Mouse (Mus musculus) ES-E14 (cell line): ENCODE results near the gene Tedc1. TPM values are rescaled to one million over a fixed set of nuclear protein-coding genes. Genes with fewer than 3 reads are reported as not detected.

Experiments used
- DNase-seq: peaks from one replicate; pipeline ENCODE4 v3.0.0-alpha.2; 2013; ENCODE audit warnings: low read depth, low spot score
- H3K27ac ChIP-seq: 2 replicates; pipeline ENCODE4 v1.5.1; 2012; ENCODE audit warnings: low read depth, mild to moderate bottlenecking, low read length, moderate library complexity, mixed read lengths; ENCODE audit not compliant: poor library complexity, insufficient read depth, severe bottlenecking
- H3K36me3 ChIP-seq: 2 replicates; pipeline ENCODE4 v1.6.1; 2012; ENCODE audit warnings: mild to moderate bottlenecking, low read length, moderate library complexity, mixed read lengths; ENCODE audit not compliant: control insufficient read depth, poor library complexity, insufficient read depth, severe bottlenecking
- H3K4me1 ChIP-seq, 2 experiments: fragments of 150-350 bp in 1 of 2; sonication (generic) in 1 of 2; 2 replicates each; pipeline ENCODE4 v1.6.1; 2012; ENCODE audit warnings: low read length in 2 of 2, mild to moderate bottlenecking in 1 of 2, mixed read lengths in 1 of 2; ENCODE audit not compliant: control insufficient read depth in 2 of 2, insufficient read depth in 2 of 2, poor library complexity in 1 of 2
- H3K4me3 ChIP-seq, 2 experiments: fragments of 150-350 bp in 1 of 2; sonication (generic) in 1 of 2; 2 replicates each; pipeline ENCODE4 v1.5.1; 2012; ENCODE audit warnings: low read length in 2 of 2, low read depth in 1 of 2, mild to moderate bottlenecking in 1 of 2, mixed read lengths in 1 of 2; ENCODE audit not compliant: insufficient read depth in 1 of 2, poor library complexity in 1 of 2, severe bottlenecking in 1 of 2
- H3K9ac ChIP-seq: 2 replicates; pipeline ENCODE4 v1.6.1; 2012; ENCODE audit warnings: low read depth, mild to moderate bottlenecking, low read length, mixed read lengths; ENCODE audit not compliant: poor library complexity, insufficient read depth, severe bottlenecking
- H3K9me3 ChIP-seq: fragments of 150-350 bp; sonication (generic); 2 replicates; pipeline ENCODE4 v1.6.1; 2012; ENCODE audit warnings: low read depth, mild to moderate bottlenecking, low read length; ENCODE audit not compliant: control insufficient read depth, insufficient read depth
- CHD2 ChIP-seq: IDR thresholded peaks from 2 replicates; pipeline ENCODE4 v1.6.1; 2014; ENCODE audit warnings: mild to moderate bottlenecking, low read depth, low read length, inconsistent platforms
- HCFC1 ChIP-seq: IDR thresholded peaks from 2 replicates; pipeline ENCODE4 v1.6.1; 2012; ENCODE audit warnings: low read length, inconsistent platforms, borderline replicate concordance; ENCODE audit not compliant: insufficient read depth
- MAFK ChIP-seq: IDR thresholded peaks from 2 replicates; pipeline ENCODE4 v1.6.1; 2014; ENCODE audit warnings: mild to moderate bottlenecking, low read depth, low read length, inconsistent platforms; ENCODE audit not compliant: insufficient read depth
- ZC3H11A ChIP-seq: IDR thresholded peaks from 2 replicates; pipeline ENCODE4 v1.6.1; 2012; ENCODE audit warnings: low read depth, mild to moderate bottlenecking, inconsistent platforms, low read length, borderline replicate concordance
- ZNF384 ChIP-seq: IDR thresholded peaks from 2 replicates; pipeline ENCODE4 v1.6.1; 2012; ENCODE audit warnings: low read depth, low read length, inconsistent platforms
- in situ Hi-C, 2 experiments: fragments of 600-800 bp; cut with MboI; formaldehyde crosslinking; loops; one replicate each; pipeline ENCODE4 v1.15.1; 2025; ENCODE audit warnings: low sequenced_read_pairs in 2 of 2, inconsistent platforms in 1 of 2; ENCODE audit not compliant: unreplicated experiment in 2 of 2
- total RNA-seq: library from RNA; depleted of rRNA; stranded (reverse); fragments of 300-350 nt; gene quantifications from 2 replicates; pipeline ENCODE4 v1.2.3, GENCODE M21; 2012

Tedc1 gene
- total RNA-seq, 1 experiment = 30.3 TPM

DNA sequence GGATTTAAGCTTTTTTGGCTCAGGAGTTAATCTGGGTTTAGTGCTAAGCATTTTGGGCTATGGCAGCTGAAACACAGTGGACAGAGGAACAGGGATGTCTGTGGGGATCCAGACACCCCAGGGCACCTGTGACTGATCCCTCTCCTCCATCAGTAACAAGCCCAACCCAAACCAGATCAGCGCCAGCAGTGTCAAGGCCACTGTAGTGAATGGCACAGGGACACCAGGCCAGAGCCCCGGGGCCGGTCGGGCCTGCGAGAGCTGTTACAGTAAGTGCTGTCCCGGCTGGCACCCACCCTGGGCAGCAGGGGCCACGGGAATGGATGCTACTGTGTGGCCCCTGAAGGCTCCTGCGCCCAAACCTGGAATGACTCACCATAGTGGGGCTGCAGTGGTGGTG, 25.5 kb upstream of the Tedc1 start:
- in situ Hi-C loops = no loop called here
- no peak overlapping the region for H3K27ac ChIP-seq
- DNase-seq = no peak
- no peak for TF ChIP-seq ZC3H11A
- no peak for TF ChIP-seq CHD2
- TF ChIP-seq MAFK = no peak
- TF ChIP-seq ZNF384 = no peak
- no peak for TF ChIP-seq HCFC1
- no peak overlapping the region for H3K4me3 ChIP-seq
- peaks cover 96% of the 10 kb centered on the region for H3K36me3 ChIP-seq
- no peak overlapping the region for H3K9ac ChIP-seq
- H3K9me3 ChIP-seq = no peaks in the 10 kb centered on the region
- H3K4me1 ChIP-seq = 0 out of 4 replicates have a peak, but pooled peaks cover 0 to 2% of the 10 kb centered on the region in 2 experiments

DNA sequence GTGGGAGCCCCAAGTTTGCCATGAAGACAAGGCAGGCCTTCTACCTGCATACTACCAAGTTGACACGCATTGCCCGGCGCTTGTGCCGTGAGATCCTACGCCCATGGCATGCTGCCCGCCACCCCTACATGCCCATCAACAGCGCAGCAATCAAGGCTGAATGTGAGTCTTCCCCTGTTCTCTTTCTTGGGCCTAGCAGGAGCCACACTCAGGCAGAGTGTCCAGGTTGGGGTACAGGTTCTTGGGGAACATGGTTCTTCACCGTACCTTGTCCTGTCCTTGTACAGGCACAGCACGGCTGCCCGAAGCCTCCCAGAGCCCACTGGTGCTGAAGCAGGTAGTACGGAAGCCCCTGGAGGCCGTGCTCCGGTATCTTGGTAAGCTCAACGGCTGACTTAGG, 24.6 kb upstream of the Tedc1 start:
- no peak for DNase-seq
- H3K4me1 ChIP-seq = peaks cover 0 to 4% of the 10 kb centered on the region in 2 experiments; a peak in 1 of 4 replicates
- no peak overlapping the region for H3K4me3 ChIP-seq
- in situ Hi-C loops = no loop called here
- no peaks in the 10 kb centered on the region for H3K9me3 ChIP-seq
- no peak overlapping the region for H3K9ac ChIP-seq
- no peak overlapping the region for H3K27ac ChIP-seq
- peaks cover 95% of the 10 kb centered on the region for H3K36me3 ChIP-seq
- no peak for TF ChIP-seq ZC3H11A
- no peak for TF ChIP-seq ZNF384
- no peak for TF ChIP-seq MAFK
- TF ChIP-seq CHD2 = no peak
- TF ChIP-seq HCFC1 = no peak

DNA sequence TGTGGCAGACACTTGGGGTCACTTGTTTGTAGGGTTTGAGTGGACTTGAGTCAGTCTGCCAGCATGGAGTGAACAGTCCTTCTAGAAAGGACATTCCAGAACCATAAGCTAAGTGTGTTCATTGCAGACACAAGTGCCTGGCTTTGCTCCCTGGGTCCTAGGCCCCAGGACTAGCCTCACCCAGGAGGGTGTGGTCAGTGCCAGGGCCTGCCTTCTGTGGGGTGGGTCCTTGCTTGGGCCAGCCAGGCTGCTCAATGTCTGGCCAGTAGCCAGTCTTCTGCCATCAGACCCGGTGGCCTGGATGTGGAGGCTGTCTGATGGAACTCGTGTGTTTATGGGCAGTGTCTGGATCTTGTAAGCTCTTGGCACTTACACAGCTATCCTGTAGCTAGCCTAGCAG, 23.7 kb upstream of the Tedc1 start:
- DNase-seq = no peak
- no peak overlapping the region for H3K4me3 ChIP-seq
- H3K27ac ChIP-seq = no peak overlapping the region
- peaks cover 0 to 4% of the 10 kb centered on the region in 2 experiments; a peak in 1 of 4 replicates for H3K4me1 ChIP-seq
- H3K36me3 ChIP-seq = peaks cover 89% of the 10 kb centered on the region
- no peak overlapping the region for H3K9ac ChIP-seq
- TF ChIP-seq CHD2 (no peak), ZNF384 (no peak), MAFK (no peak), HCFC1 (no peak), ZC3H11A (no peak)
- no peaks in the 10 kb centered on the region for H3K9me3 ChIP-seq
- in situ Hi-C loops = no loop called here

DNA sequence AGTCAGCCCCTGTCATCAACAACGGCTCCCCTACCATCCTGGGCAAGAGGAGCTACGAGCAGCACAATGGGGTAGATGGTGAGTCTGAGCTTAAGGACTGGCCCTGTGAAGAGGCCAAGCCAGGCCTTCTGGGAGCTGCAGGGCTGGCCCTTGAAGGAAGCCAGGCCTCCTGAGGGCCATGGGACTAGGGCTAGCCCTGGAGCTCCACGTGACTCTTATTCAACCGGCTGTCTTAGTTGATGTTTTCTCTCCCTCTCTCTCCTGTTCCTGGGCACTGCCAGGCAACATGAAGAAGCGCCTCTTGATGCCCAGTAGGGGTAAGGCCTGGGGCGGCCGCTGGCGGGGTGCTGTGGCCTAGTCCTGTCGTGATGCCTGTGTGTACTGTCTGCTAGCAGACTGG, 23.0 kb upstream of the Tedc1 start:
- H3K27ac ChIP-seq = no peak overlapping the region
- peaks cover 82% of the 10 kb centered on the region for H3K36me3 ChIP-seq
- H3K9ac ChIP-seq = no peak overlapping the region
- H3K9me3 ChIP-seq = no peaks in the 10 kb centered on the region
- in situ Hi-C loops = no loop called here
- no peak overlapping the region for H3K4me3 ChIP-seq
- TF ChIP-seq ZC3H11A = no peak
- TF ChIP-seq HCFC1 = no peak
- no peak for TF ChIP-seq CHD2
- TF ChIP-seq ZNF384 = no peak
- no peak for TF ChIP-seq MAFK
- DNase-seq = no peak
- peaks cover 0 to 4% of the 10 kb centered on the region in 2 experiments; a peak in 1 of 4 replicates for H3K4me1 ChIP-seq
